Mouse (Mus musculus) heart, embryonic 13.5 days (tissue): Measurements from ENCODE around the gene Ccdc185. TPM values are rescaled to one million over a fixed set of nuclear protein-coding genes. Genes with fewer than 3 reads are reported as not detected.

Experiments used
- ATAC-seq: fragments of 200-750 bp; cut with Nextera tagmentation; 2 replicates; pipeline ENCODE4 v1.8.0; 2017; ENCODE audit warnings: moderate TSS enrichment; ENCODE audit not compliant: insufficient number of reproducible peaks, low FRiP score, low TSS enrichment; ENCODE audit errors: extremely low read depth
- H3K27ac ChIP-seq: fragments of 300-500 bp; sonication (generic); replicated peaks from 2 replicates; pipeline ENCODE4 v1.5.1; 2015; ENCODE audit warnings: moderate library complexity, mild to moderate bottlenecking, inconsistent platforms
- H3K27me3 ChIP-seq: fragments of 300-500 bp; sonication (generic); replicated peaks from 2 replicates; pipeline ENCODE4 v1.6.1; 2015; ENCODE audit warnings: mild to moderate bottlenecking, inconsistent platforms
- H3K36me3 ChIP-seq: fragments of 300-500 bp; sonication (generic); 2 replicates; pipeline ENCODE4 v1.6.1; 2015; ENCODE audit warnings: mild to moderate bottlenecking, inconsistent platforms
- H3K4me1 ChIP-seq: fragments of 300-500 bp; sonication (generic); 2 replicates; pipeline ENCODE4 v1.6.1; 2015; ENCODE audit warnings: inconsistent platforms
- H3K4me2 ChIP-seq: fragments of 300-500 bp; sonication (generic); 2 replicates; pipeline ENCODE4 v1.6.1; 2015; ENCODE audit warnings: inconsistent platforms, mild to moderate bottlenecking, moderate library complexity
- H3K4me3 ChIP-seq: fragments of 300-500 bp; sonication (generic); 2 replicates; pipeline ENCODE4 v1.5.1; 2015; ENCODE audit warnings: moderate library complexity, mild to moderate bottlenecking, inconsistent platforms
- H3K9ac ChIP-seq: fragments of 300-500 bp; sonication (generic); 2 replicates; pipeline ENCODE4 v1.6.1; 2015; ENCODE audit warnings: inconsistent platforms, mild to moderate bottlenecking, moderate library complexity
- H3K9me3 ChIP-seq: fragments of 300-500 bp; sonication (generic); 2 replicates; pipeline ENCODE4 v1.6.1; 2016; ENCODE audit warnings: inconsistent platforms
- WGBS: fragments of 180-500 bp; shearing (Covaris S2); methylation state at CpG from one replicate; pipeline ENCODE4 v1.1.7; 2015; ENCODE audit warnings: mixed read lengths; 5-methylcytosine and 5-hydroxymethylcytosine counted together
- polyA plus RNA-seq: library from polyadenylated mRNA; unstranded; fragments of >200 nt; fragmentation: Nextera tagmentation; extraction: Ambion mirVana; gene quantifications from 2 replicates; pipeline ENCODE4 v1.2.1, GENCODE M21; 2015

Gene Ccdc185
- polyA plus RNA-seq = not detected in 2 replicates

DNA sequence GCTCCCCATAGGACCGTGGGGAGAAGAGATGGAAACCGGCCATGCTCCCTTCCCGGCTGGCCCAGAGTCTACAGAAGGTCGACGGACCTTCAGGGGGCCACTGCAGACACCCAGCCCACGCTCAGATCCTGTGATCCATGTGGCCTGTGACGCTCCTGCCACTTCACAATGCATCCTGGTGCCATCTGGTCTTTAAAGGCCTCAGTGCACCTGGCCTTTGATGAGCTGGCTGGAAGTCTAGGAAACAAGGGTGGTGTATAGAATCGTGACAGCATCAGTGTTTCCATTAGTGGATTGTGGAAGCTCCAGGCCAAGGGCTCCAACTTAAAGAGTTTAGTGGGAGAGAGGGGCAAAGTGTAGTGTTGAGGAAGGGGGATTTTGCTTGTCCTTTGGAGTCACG lies at the start of gene Ccdc185:
TSS of gene Ccdc185 (minus strand) at position 101 of the 400 bp plus-strand sequence.
- no peak for ATAC-seq
- no peaks in the 10 kb centered on the region for H3K36me3 ChIP-seq
- H3K9ac ChIP-seq = no peak within 1 kb of the TSS
- H3K27me3 ChIP-seq = peaks cover 14% of the 10 kb centered on the region
- H3K4me2 ChIP-seq = no peak within 1 kb of the TSS
- no peak within 1 kb of the TSS for H3K27ac ChIP-seq
- no peaks in the 10 kb centered on the region for H3K9me3 ChIP-seq
- H3K4me1 ChIP-seq = no peaks in the 10 kb centered on the region
- WGBS = 79% methylated on average over 9 of the region's 9 CpGs
- H3K4me3 ChIP-seq = no peak within 1 kb of the TSS

DNA sequence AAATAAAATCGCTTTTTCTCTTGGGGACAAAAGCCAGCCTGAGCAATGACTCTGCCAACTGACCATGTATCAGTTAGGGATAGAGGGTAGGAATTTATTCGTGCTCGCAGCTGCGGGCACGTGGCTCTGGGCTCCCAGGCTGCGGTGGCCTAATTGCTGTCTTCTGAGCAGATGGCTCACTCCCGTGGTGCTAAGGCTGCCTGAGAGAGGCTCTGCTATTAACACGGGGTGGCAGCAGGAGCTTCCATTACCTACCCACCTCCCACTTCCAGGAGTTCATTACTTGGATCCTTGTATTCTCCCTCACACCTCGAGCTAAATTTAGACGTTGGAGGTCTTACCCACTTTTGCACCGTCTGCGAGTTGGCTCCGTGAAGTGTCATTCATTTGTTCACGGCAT lies 48.1 kb upstream of the Ccdc185 start:
- no peak overlapping the region for H3K9ac ChIP-seq

DNA sequence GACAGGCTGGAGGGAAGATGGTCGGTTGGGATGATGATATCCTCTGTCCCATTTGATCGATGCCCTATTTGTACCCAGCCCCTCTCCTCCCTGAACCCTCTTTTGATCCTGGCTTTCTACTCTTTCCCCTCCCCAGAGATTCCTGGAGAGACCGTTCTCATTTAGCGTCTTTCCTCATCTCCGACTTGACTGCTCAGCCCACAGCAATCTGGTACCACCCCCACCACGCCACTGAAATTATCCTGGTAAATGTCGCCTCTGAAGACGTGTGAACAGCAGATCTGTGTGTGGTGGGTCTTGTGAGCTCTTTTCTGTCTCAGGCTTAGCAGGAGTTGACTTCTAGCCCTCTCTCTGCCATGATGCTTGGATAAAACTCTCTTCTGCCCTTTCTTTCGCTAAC lies 45.6 kb upstream of the Ccdc185 start:
- ATAC-seq = no peak
- Histone ChIP-seq H3K9me3 (no peaks in the 10 kb centered on the region), H3K4me3 (no peak overlapping the region), H3K27ac (no peak overlapping the region), H3K36me3 (no peaks in the 10 kb centered on the region), H3K4me2 (no peak overlapping the region), H3K4me1 (peaks cover 36% of the 10 kb centered on the region), H3K27me3 (no peaks in the 10 kb centered on the region), H3K9ac (no peak overlapping the region)
- 72% methylated on average over 9 of the region's 9 CpGs for WGBS

More for the DNA sequence above, 48.1 kb upstream of the Ccdc185 start:
- Histone ChIP-seq H3K27me3 (no peaks in the 10 kb centered on the region), H3K4me2 (peak overlapping the region; percentile 24), H3K36me3 (no peaks in the 10 kb centered on the region), H3K9me3 (no peaks in the 10 kb centered on the region), H3K4me1 (peaks cover 33% of the 10 kb centered on the region), H3K4me3 (no peak overlapping the region), H3K27ac (no peak overlapping the region)
- 46% methylated on average over 14 of the region's 14 CpGs for WGBS
- ATAC-seq = 0 out of 2 replicates have a peak, but pooled peaks have one; percentile 31

DNA sequence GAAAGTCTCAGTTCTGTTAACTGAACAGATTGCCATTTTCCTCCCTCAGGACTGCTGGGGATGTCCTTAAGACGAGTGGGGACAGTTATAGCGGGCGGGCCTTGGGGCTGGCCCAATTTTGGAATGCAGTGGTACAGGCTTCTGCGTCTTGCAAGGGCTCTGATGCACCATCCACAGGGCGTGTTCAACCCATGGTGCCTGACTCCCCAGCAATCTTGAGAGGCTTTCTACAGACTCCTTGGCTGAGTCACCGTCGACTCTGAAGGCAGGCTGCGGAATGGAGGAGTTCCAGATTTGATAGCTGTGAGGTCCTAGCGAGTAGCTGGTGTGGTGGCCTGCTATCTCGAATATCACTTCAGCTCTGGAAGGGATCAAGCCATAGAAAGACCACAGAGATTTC lies 45.2 kb upstream of the Ccdc185 start:
- ATAC-seq = no peak
- H3K4me2 ChIP-seq = no peak overlapping the region
- 71% methylated on average over 10 of the region's 10 CpGs for WGBS
- no peak overlapping the region for H3K27ac ChIP-seq
- H3K9me3 ChIP-seq = no peaks in the 10 kb centered on the region
- no peak overlapping the region for H3K9ac ChIP-seq
- no peak overlapping the region for H3K4me3 ChIP-seq
- H3K27me3 ChIP-seq = no peaks in the 10 kb centered on the region
- no peaks in the 10 kb centered on the region for H3K36me3 ChIP-seq
- H3K4me1 ChIP-seq = peaks cover 40% of the 10 kb centered on the region

DNA sequence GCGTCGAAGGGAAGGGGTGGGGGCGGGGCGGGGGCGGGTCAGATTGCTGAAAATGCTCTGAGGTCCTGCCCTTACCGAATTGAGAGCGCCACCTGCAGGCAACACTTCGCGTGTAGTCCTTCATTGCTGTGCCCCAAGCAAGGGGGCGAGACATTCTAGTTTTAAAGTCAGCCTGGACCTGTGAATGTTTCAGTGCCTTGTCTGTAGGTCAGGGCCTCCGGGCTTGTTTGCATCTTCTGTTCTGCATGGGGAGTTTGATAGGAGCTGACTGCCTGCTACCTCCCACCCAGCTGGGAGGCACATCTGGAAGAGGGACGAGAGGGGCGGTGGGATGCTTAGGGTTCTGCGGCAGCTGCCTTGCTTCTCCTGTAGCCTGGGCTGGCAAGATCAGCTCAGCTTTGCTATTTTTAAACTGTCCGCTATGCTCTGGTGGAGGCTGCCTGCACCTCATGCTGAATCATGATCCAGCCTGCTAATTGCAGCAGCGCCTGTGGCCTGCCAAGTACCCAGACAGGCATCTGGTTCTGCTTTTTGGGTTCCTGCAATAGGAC lies 43.6 kb upstream of the Ccdc185 start:
- Histone ChIP-seq H3K4me1 (peaks cover 44% of the 10 kb centered on the region), H3K27ac (peak overlapping the region; percentile 83), H3K4me2 (peak overlapping the region; percentile 63), H3K36me3 (no peaks in the 10 kb centered on the region), H3K9ac (peak overlapping the region; percentile 61), H3K9me3 (no peaks in the 10 kb centered on the region), H3K27me3 (no peaks in the 10 kb centered on the region), H3K4me3 (peak overlapping the region; percentile 31)
- peak; percentile 40; the same call in 1 of the 2 replicates for ATAC-seq
- 5% methylated on average over 16 of the region's 16 CpGs for WGBS

DNA sequence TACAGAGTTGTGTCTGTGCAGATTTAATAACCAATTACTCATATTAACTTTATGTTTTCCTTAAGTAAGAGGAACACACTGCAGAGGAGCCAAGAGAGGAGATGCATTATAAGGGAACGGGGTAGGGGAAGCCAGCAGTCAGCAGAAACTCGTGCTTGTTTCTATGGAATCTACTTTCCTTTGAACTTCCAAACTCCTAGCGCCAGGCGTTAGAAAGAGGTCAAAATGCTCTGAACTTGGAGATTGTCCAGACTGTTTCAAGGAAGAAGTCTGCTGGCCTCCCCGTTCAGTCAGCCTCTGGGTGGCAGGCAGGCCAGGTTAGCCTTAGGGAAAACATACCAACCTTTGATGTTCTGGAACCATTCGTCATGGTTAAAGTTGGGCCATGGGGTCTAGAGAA lies 39.9 kb upstream of the Ccdc185 start:
- Histone ChIP-seq H3K4me3 (no peak overlapping the region), H3K4me1 (peaks cover 34% of the 10 kb centered on the region), H3K27me3 (no peaks in the 10 kb centered on the region), H3K27ac (no peak overlapping the region), H3K9ac (no peak overlapping the region), H3K9me3 (no peaks in the 10 kb centered on the region), H3K4me2 (no peak overlapping the region), H3K36me3 (no peaks in the 10 kb centered on the region)
- WGBS = 38% methylated on average over 6 of the region's 6 CpGs
- no peak for ATAC-seq

DNA sequence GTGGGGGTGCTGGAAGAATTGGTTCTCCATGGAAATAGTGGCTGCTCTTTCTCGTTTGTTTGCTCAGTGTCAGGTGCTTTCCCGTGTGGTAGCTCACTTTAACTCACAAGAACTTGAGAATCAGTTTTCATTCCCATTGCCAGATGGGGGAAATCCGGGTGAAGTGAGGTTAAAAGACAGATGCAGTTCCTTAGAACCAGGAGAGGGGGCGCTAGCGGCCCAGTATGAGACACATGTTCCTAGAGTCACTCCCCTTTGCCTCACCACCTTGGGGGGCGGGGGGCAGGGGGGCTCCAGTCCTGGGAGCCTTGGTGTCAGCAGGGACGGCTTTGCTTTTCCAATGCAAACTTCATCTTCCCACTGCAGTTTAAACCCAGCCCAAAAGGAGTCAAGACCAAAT lies 38.0 kb upstream of the Ccdc185 start:
- H3K27me3 ChIP-seq = no peaks in the 10 kb centered on the region
- ATAC-seq = no peak
- no peak overlapping the region for H3K27ac ChIP-seq
- no peak overlapping the region for H3K9ac ChIP-seq
- no peaks in the 10 kb centered on the region for H3K9me3 ChIP-seq
- no peak overlapping the region for H3K4me3 ChIP-seq
- peaks cover 18% of the 10 kb centered on the region for H3K4me1 ChIP-seq
- WGBS = 46% methylated on average over 7 of the region's 7 CpGs
- no peak overlapping the region for H3K4me2 ChIP-seq
- no peaks in the 10 kb centered on the region for H3K36me3 ChIP-seq

DNA sequence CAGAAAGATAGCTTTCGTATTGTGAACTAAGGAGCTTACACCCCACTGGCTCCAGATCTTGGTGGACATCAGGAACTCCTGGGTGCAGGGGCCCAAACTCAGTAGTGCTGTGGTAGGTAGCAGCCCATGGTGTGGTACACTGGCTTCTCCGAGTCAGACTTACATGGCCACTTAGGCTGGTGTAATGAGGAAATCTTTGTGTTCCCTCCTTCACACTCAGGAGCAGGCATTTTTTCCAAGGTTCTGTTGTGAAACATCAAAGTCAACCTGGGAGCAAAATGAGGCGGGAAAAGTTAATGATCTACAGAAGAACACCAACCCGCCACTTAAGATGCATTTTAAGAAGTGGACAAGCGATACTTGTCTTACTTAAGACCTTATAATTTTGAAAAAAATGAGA lies 36.5 kb upstream of the Ccdc185 start:
- WGBS = 80% methylated on average over 5 of the region's 5 CpGs
- Histone ChIP-seq H3K9me3 (no peaks in the 10 kb centered on the region), H3K27me3 (no peaks in the 10 kb centered on the region), H3K27ac (no peak overlapping the region), H3K36me3 (no peaks in the 10 kb centered on the region), H3K4me3 (no peak overlapping the region), H3K4me2 (no peak overlapping the region), H3K9ac (no peak overlapping the region), H3K4me1 (peaks cover 17% of the 10 kb centered on the region)
- ATAC-seq = no peak

DNA sequence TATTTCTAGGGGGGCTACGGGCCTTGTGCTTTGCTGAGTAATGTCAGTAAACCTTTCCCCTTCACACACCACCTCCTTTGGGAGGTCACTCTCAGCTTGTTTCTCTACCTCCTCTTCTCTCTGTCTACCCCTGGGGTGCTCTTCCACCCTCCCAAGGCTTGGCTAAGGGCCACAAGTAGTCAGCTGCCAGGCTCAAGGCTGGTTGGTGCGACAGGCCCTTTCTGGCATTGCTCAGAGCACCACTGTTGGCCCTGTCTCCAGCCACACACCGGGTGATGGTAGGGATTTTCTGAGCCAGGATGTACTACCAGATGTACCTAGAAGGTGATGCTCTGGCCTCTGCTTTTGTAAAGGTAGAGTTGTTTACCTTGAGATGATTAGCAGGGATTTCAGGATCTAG lies 35.8 kb upstream of the Ccdc185 start:
- Histone ChIP-seq H3K36me3 (no peaks in the 10 kb centered on the region), H3K4me2 (no peak overlapping the region), H3K4me3 (no peak overlapping the region), H3K9ac (no peak overlapping the region), H3K27ac (no peak overlapping the region), H3K4me1 (peaks cover 17% of the 10 kb centered on the region), H3K27me3 (no peaks in the 10 kb centered on the region), H3K9me3 (no peaks in the 10 kb centered on the region)
- ATAC-seq = no peak
- WGBS = 83% methylated on average over 3 of the region's 3 CpGs

DNA sequence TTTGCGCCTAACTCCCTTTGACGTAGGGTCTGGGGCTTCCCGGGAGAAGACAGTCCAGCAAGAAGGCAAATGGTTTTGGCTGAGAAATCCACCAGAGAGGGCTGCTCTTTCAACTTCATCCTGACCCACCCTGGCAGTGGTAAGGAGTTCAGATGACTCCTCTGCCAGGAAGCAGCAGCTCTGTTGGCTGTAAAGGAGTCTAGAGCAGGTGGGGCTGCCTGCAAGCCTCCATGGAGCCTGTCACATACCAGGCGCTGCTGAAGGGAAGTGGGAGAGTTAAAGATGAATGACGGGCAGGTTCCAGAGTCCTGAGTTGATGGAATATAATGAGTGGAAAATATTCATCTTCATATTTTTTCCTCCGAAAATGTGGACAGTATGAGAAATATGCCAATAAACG lies 34.8 kb upstream of the Ccdc185 start:
- no peak overlapping the region for H3K27ac ChIP-seq
- H3K4me2 ChIP-seq = no peak overlapping the region
- H3K4me3 ChIP-seq = no peak overlapping the region
- no peaks in the 10 kb centered on the region for H3K9me3 ChIP-seq
- ATAC-seq = no peak
- WGBS = 78% methylated on average over 7 of the region's 7 CpGs
- peaks cover 17% of the 10 kb centered on the region for H3K4me1 ChIP-seq
- no peaks in the 10 kb centered on the region for H3K36me3 ChIP-seq
- no peak overlapping the region for H3K9ac ChIP-seq
- H3K27me3 ChIP-seq = no peaks in the 10 kb centered on the region

DNA sequence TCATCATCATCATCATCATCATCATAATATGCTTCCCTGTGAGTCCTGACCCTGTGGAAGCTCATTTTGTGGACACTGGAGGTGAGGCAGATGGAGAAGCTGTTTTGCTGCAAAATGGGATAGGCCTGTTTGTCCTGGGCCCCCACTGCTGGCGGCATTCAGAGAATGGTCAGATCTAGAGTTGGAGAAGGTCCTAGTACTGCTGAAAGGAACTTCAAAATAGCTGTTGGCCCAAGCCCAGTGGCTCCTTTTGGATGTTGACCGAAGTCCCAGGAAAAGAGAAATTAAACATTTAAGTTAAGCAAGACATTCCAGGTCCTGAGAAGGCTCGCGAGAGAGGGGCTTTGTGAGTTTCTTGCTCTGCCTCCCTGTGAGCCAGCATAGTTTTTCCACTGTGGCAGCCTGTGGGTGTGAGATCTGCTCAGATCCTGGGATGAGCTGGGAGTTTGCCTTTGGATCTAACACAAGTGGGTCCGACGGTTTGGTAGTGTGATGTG lies 30.1 kb upstream of the Ccdc185 start:
- H3K4me3 ChIP-seq = no peak overlapping the region
- H3K4me1 ChIP-seq = peaks cover 16% of the 10 kb centered on the region
- ATAC-seq = no peak
- H3K27me3 ChIP-seq = 0 out of 2 replicates have a peak, but pooled peaks cover 3% of the 10 kb centered on the region
- H3K4me2 ChIP-seq = no peak overlapping the region
- WGBS = 69% methylated on average over 6 of the region's 6 CpGs
- H3K27ac ChIP-seq = no peak overlapping the region
- no peak overlapping the region for H3K9ac ChIP-seq
- H3K9me3 ChIP-seq = no peaks in the 10 kb centered on the region
- no peaks in the 10 kb centered on the region for H3K36me3 ChIP-seq

DNA sequence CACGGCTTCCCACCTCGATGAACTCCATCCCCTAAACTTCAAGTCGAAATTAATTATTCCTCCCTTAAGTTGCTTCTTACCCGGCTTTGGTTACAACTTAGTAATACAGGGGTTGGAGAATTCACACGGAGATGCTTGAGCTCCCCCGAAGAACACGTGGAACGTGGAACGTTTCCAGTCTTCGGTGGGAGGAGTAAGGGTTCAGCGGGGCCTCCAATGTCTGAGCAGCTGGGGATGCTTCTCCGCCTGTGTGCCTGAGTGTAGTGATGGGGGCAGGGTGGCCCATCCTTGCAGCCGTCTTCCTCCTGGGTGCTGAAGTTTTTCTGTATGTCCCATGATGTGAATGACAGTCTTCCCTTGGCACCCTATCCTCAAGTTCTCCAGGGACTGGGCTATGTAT lies 29.2 kb upstream of the Ccdc185 start:
- no peak overlapping the region for H3K27ac ChIP-seq
- 60% methylated on average over 13 of the region's 13 CpGs for WGBS
- H3K4me2 ChIP-seq = no peak overlapping the region
- no peaks in the 10 kb centered on the region for H3K9me3 ChIP-seq
- H3K4me1 ChIP-seq = peaks cover 16% of the 10 kb centered on the region
- no peak overlapping the region for H3K4me3 ChIP-seq
- H3K9ac ChIP-seq = no peak overlapping the region
- no peak for ATAC-seq
- 0 out of 2 replicates have a peak, but pooled peaks cover 3% of the 10 kb centered on the region for H3K27me3 ChIP-seq
- no peaks in the 10 kb centered on the region for H3K36me3 ChIP-seq
